Mouse (Mus musculus) T-helper 2 cell (primary cell): ENCODE data around the gene Cend1.
"Not testable (repeated sequence)": the region's sequence is repeated elsewhere in the genome, so short reads cannot be mapped to it uniquely, and the experiment has no call there.

Source experiments
- in situ Hi-C: fragments of 300-600 bp; cut with MboI, MseI; formaldehyde crosslinking; loops from one replicate; pipeline ENCODE4 v1.15.1; 2025; ENCODE audit warnings: high pct_unique_total_duplicates

Gene Cend1

DNA sequence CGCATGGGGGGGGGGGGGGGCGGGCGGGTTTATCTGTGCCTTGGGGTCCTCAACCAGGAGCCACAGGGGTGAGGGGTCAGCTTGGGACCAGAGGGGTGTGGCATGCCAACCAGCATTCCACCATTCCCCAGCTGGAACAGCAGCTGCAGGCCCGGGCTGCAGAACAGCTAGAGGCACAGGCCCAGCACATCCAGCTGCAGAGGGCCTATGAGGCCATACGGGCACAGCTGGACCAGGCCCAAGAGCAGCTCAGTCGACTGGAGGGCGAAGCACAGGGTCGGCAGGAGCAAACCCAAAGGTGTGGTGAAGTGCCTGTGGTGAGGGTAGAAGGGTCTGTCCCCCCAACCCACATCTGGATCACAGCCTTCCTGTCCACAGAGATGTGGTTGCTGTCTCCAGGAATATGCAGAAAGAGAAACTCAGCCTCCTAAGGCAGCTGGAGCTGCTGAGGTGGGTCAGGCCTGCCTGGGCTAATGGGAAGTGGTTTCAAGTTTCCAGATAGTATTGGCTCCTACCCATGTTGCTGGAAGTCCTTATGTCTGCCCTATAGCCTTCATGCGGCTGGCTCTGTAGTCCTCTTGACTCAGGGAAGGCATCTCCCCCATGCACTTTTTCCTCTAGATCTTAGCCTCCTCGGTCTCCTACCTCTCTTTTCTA lies 36.2 kb upstream of the Cend1 start:
- in situ Hi-C loops: no loop called here

- in situ Hi-C loops: no loop called here
These were observed 35.4 kb upstream of the Cend1 start for GRCm38 (mm10) chr7:141464603-141465201.

DNA sequence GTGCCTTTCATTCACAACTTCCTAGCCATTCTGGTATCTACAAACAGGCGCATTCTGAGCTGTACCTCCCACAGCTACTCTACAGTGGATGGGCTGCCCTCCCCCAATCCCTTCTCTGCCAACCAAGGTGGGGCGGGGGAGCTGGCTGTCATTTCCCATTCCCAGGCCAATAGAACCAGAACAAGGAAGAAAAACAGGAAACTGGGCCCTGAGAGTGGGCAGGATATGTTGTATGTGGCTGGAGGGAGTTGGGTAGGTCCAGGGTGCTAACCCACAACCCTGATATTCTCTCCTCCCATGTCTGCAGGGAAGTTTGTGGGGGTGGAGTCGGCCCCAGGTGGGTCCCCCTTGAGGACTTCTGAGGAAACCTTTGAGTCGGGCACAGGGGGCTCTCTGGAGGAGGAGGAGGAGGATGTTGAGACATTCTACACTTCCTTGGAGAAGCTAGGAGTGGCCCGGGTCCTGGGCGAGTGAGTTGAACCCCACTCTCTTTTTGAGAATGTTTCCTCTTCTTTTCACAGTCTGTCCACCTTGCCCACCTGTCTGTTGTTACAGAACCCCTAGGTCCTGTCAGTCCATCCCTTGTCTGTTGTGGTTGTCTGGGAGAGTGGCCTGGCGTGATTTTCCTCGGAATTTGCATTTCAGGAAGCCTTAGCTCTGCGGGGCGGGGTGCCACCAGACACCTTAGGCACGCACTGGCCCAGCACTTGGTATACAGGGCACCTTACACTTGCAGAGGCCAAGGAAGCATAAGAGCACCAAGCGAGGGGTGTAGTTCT lies 34.7 kb upstream of the Cend1 start:
- in situ Hi-C loops: no loop called here

- in situ Hi-C loops: no loop called here
These were observed 33.1 kb upstream of the Cend1 start for GRCm38 (mm10) chr7:141462333-141462821.

DNA sequence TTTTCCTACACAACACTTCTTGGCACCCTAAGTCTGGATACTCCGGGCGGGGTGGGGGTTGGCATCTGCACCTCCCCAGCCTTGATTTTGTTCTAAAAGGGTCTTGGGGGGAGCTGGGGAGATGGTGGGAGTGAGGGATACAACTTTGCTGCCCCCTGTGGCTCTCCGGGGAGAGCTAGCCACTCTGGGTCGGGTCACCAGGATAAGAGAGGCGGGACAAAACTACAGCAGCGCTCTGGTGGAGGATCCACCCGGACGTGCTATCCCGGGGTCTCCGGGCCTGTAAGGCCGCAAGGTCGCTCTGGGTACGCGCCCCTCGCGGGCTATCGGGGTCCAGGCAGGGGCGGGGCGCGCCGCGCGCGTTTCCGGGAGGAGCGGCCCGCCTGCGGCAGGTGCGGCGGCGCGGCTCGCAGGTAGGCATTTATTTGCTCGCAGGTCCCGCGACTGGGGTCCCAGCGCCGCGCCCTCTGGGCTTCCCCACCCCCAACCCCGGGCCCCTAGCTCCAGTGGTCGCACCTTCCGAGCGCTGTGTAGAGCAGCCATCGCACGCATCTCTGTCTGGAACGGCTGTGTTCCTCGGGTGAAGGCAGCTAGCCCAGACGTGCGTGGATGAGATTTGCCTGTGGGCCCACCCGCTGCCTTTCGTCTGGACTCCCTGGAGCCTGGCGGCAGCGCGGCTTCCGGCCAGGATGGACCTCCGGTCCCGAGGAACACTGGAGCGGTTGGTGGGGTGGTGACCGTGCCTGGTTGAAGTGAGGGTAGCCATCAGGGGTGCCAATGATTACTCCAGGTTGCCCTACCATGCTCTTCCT lies 32.4 kb upstream of the Cend1 start:
- in situ Hi-C loops: no loop called here

- in situ Hi-C loops: no loop called here
These were observed 31.3 kb upstream of the Cend1 start, which contains the start of gene Cracr2b for GRCm38 (mm10) chr7:141460391-141461113. Gene Cracr2b, plus strand, starts transcription at chr7:141461094.

DNA sequence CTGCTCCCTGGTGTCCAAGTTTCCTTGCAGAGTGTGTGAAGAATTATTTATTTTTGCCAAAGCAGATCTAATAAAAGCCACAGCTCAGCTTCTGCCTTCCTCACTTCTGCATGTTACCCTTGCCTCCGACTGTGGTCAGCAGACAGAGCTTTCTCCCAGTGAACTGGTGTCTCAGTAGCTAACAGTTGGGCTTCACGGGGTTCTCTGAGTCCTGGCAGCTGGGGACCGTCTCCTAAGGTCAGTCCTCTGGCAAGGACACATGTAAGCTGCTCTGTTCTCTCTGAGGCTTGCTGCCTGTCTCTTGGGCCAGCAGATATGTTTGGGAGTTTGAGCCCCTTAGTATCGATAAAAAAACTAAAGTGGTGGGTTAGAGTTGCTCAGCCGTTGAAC lies 30.7 kb upstream of the Cend1 start:
- in situ Hi-C loops: no loop called here

GRCm38 (mm10) chr7:141459301-141459711 lies 30.0 kb upstream of the Cend1 start:
- in situ Hi-C loops: no loop called here

DNA sequence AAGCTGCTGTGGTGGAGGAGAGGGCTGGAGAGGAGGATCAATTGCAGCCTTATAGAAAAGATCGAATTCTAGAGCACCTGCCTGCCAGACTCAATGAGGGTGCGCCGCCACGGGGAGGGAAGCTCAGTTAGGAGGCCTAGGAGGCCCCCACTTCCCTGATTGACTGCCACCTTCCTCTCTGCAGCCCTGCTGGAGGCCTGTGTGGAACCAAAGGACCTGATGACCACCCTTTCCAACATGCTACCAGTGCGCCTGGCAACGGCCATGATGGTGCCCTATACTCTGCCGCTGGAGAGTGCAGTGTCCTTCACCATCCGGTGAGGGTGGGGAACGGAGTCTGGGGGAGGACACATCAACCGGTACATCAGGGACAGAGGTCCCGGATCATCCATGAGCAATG lies 29.4 kb upstream of the Cend1 start:
- in situ Hi-C loops: no loop called here

DNA sequence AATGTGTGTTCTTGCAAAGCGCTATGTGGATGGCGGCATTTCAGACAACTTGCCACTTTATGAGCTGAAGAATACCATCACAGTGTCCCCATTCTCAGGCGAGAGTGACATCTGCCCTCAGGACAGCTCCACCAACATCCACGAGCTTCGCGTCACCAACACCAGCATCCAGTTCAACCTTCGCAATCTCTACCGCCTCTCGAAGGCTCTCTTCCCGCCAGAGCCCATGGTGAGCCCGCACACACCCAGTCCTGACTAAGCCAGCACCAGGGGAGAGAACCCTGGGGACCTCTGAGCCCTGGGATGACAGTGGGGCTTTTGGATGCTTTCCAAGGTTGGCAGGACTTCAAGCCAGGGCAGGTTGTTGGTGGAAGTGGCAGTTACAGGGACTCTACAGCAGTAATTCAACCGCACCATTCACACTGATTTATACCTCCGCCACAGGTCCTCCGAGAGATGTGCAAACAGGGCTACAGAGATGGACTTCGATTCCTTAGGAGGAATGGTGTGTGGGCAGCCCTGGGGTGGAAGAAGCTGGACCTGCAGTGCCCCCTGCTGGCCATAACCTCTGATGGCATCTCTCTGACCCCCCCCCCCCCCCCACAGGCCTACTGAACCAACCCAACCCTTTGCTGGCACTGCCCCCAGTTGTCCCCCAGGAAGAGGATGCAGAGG lies 28.8 kb upstream of the Cend1 start:
- in situ Hi-C loops: no loop called here

DNA sequence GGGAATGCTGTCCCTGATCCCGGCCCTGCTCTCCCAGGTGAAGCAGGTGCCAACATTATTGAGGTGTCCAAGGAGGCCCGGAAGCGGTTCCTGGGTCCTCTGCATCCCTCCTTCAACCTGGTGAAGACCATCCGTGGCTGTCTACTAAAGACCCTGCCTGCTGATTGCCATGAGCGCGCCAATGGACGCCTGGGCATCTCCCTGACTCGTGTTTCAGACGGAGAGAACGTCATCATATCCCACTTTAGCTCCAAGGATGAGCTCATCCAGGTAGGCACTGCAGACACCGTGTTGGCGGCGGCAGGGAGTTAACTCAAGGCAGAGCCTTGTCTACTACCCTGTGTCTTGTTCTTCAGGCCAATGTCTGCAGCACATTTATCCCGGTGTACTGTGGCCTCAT lies 27.9 kb upstream of the Cend1 start:
- in situ Hi-C loops: no loop called here

GRCm38 (mm10) chr7:141456739-141457138 lies 27.4 kb upstream of the Cend1 start:
- in situ Hi-C loops: no loop called here

DNA sequence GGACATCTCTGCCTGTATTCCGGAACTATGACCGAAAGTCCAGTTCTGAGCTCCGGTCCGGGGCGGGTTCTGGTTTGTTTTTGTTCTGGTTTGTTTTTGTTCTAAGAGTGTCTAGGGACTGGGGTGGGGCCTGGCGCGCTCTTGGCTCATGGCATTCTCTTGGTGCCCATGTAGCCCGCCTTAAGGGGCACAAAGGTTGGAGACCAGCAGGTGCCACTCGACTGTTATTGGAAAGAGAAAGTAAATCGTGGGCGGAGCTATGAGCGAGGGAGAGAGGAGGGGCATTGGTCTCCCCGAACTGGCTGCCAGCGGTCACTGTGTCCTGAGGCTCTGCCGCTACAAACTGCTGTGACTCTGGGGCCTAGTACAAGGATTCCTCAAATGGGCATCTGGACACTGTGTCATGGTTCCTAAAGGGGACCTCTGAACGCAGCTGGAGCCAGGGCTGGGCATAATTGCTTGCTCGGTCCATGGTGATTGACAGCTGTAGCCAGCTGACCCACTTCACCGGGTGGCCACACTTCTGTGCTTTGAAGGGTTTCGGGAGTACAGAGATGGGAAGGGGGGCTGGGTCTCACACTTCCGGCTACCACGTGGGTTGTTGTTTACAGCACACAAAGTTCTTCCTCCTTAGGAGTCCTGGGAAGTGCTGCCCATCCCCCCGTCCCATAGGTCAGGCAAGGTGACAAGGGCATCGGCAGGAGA lies 26.5 kb upstream of the Cend1 start:
- in situ Hi-C loops: no loop called here

DNA sequence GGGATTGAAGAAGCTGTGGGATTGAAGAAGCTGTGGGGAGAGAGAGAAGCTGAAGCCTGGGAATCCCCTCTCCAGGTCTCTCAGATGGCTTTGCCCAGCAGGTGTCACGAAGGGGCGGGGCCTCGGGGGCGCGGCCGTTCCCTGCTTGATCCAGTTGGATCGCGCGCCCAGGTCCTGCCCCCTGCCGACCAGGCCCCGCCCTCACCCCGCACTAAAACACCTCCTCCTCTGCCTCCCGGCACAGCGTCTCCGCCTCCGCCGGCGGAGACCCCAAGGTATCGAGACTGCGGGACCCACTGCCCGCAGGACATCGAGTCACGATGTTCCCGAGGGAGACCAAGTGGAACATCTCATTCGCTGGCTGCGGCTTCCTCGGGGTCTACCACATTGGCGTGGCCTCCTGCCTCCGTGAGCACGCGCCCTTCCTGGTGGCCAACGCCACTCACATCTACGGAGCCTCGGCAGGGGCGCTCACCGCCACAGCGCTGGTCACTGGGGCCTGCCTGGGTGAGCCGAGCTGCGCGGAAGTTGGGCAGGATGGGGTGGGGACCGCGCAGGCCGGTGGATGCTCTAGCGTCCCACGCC lies 25.8 kb upstream of the Cend1 start, which contains the start of gene Pnpla2:
Pnpla2 (plus strand) TSS at position 232 of the 585 bp plus-strand sequence.
- in situ Hi-C loops: no loop called here

GRCm38 (mm10) chr7:141453636-141454035 lies 24.3 kb upstream of the Cend1 start:
- in situ Hi-C loops: no loop called here

DNA sequence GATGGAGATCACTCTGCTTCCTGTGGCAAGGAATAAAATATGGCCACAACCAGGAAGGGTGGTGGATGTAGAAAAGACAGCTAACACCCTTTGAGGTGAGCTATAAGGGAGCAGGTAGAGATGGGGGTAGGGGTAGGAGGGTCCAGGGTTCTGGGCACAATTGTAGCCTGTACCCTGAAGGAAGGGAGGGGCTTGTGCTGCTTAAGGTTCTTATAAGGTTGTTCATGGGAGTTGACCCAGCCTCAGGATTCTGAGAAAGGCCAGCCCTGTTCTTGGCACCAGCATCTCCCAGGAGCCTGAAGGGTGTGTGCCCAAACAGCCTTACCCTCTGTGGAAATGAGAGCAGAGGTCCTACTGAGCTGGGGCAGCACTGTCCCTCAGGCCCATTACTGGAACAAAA lies 22.6 kb upstream of the Cend1 start:
- in situ Hi-C loops: no loop called here

DNA sequence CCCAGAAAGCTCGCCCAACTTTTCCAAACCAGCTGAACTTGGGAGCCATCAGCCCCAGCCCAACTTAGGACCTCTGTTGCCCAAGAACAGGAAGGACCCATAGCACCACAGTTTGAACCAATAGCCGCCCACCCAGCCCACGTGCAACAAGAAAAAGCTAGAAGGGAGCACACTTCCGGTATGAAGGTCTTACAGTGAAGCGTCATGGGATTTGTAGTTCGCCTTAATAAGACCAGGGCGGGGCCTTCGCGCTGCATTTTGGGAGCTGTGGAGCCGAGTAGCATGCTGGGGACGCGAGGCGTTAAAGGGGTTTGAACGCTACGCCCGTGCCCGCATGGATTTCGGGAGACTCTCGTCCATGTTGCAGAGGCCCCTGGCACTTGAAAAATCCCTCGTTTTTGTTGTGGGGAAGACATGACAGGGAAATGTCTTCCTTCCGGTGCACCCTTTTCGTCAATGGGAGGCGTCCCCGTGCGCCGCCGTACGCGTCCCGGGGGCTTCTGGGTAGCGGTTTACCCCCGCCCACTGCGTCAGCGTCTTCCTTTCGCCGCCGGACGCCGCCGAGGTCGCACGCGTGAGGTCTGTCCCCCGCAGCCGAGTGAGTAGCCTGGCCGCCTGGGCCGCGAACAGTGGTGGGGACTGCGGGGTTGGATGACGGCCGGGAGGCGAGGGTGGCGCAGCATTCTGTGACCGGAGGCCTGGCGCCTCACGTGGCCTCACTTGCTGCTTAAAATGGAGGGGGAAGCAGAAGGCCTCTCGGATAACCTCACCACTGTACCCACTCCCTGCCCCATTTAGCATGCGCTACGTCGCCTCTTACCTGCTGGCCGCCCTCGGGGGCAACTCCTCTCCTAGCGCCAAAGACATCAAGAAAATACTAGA lies 18.1 kb upstream of the Cend1 start, which contains the start of gene Rplp2:
Rplp2 (plus strand) TSS at position 261 of the 882 bp plus-strand sequence.
- in situ Hi-C loops: no loop called here

DNA sequence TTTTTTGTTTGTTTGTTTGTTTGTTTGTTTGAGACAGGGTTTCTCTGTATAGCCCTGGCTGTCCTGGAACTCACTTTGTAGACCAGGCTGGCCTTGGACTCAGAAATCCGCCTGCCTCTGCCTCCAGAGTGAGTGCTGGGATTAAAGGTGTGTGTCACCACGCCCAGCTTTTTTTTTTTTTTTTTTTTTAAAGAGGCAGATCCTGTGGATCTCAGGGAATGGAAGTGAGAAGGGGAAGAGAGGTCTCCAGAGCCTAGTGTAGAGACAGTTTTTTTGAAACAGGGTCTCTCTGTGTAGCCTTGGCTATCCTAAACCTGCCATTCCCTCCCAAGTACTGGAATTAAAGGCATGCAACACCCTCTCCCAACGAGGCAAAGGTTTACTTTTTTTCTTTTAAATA lies 17.1 kb upstream of the Cend1 start:
- in situ Hi-C loops: not testable (repeated sequence)
